Mouse (Mus musculus): ENCODE results near the gene Wfdc6a. TPM values are rescaled to one million over a fixed set of nuclear protein-coding genes. Genes with fewer than 3 reads are reported as not detected.

Gene Wfdc6a
- total RNA-seq, 1 experiment = not detected

DNA sequence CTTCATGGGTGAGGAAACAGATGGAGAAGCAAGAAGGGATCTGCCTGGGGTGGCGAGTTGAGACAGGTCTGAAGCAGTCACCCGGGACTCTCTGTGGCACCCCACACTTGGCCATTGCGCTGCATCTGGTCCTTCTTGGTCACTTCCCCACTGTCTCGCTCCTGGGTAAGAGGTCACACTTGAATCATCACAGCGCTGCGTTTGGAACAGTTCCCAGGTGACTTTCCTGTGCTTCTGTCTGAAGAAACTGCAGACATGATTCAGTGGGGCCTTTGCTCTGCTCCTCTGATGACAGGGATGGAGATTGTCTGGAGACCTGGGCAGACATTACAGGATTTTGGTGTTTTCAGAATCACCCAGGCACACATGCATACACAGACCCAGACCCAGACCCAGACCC, 23.5 kb upstream of the Wfdc6a start:
- H3K27ac ChIP-seq (ENCODE audit: insufficient read depth, low read depth, low read length, poor library complexity, severe bottlenecking) = no peak overlapping the region
- no peaks in the 10 kb centered on the region for H3K36me3 ChIP-seq (ENCODE audit: control insufficient read depth, insufficient read depth, low read length, poor library complexity, severe bottlenecking)
- H3K9me3 ChIP-seq (ENCODE audit: control insufficient read depth, insufficient read depth, low read depth, low read length) = no peaks in the 10 kb centered on the region
- TF ChIP-seq ZC3H11A (IDR thresholded peaks at IDR 0.05; ENCODE audit: borderline replicate concordance, low read depth, low read length) (no peak), MAFK (IDR thresholded peaks at IDR 0.05; ENCODE audit: insufficient read depth, low read depth, low read length) (no peak), HCFC1 (IDR thresholded peaks at IDR 0.05; ENCODE audit: borderline replicate concordance, insufficient read depth, low read length) (no peak), CHD2 (IDR thresholded peaks at IDR 0.05; ENCODE audit: low read depth, low read length) (no peak), ZNF384 (IDR thresholded peaks at IDR 0.05; ENCODE audit: low read depth, low read length) (no peak)
- in situ Hi-C loops (cut with MboI; ENCODE audit: low sequenced_read_pairs in 2 of 2, unreplicated experiment in 2 of 2) = no loop called here
- DNase-seq (ENCODE audit: low read depth, low spot score) = no peak
- peak overlapping the region in 1 of 2 experiments; percentile 14; a peak in 1 of 4 replicates for H3K4me3 ChIP-seq (ENCODE audit: insufficient read depth in 1 of 2, low read depth in 1 of 2, low read length in 2 of 2, poor library complexity in 1 of 2, severe bottlenecking in 1 of 2)
- H3K4me1 ChIP-seq (ENCODE audit: control insufficient read depth in 2 of 2, insufficient read depth in 2 of 2, low read length in 2 of 2, poor library complexity in 1 of 2) = no peaks in the 10 kb centered on the region
- no peak overlapping the region for H3K9ac ChIP-seq (ENCODE audit: insufficient read depth, low read depth, low read length, poor library complexity, severe bottlenecking)

DNA sequence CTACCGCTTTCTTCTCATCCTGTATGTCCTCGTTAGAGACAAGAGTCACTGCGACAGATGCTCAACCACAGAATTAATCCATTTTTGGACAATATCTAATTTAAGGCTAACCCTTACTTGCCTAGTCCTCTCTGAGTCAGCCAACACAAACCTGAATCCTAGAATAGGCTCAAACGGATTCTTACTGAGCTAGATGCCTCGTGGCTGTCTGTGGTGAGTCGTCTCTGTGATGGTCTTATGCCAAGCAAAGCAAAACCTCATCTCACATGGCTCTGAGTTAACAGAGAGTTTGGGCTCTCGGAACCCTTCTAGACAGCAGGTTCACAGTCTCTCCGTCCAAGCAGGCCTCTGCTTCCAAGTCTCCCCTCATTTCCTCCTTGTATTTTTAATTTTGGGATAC, 19.2 kb upstream of the Wfdc6a start:
- no peak for DNase-seq (ENCODE audit: low read depth, low spot score)
- H3K27ac ChIP-seq (ENCODE audit: insufficient read depth, low read depth, low read length, poor library complexity, severe bottlenecking) = no peak overlapping the region
- H3K9me3 ChIP-seq (ENCODE audit: control insufficient read depth, insufficient read depth, low read depth, low read length) = no peaks in the 10 kb centered on the region
- H3K4me3 ChIP-seq (ENCODE audit: insufficient read depth in 1 of 2, low read depth in 1 of 2, low read length in 2 of 2, poor library complexity in 1 of 2, severe bottlenecking in 1 of 2) = no peak overlapping the region
- H3K4me1 ChIP-seq (ENCODE audit: control insufficient read depth in 2 of 2, insufficient read depth in 2 of 2, low read length in 2 of 2, poor library complexity in 1 of 2) = no peaks in the 10 kb centered on the region
- H3K9ac ChIP-seq (ENCODE audit: insufficient read depth, low read depth, low read length, poor library complexity, severe bottlenecking) = no peak overlapping the region
- H3K36me3 ChIP-seq (ENCODE audit: control insufficient read depth, insufficient read depth, low read length, poor library complexity, severe bottlenecking) = no peaks in the 10 kb centered on the region
- no peak for TF ChIP-seq ZC3H11A (IDR thresholded peaks at IDR 0.05; ENCODE audit: borderline replicate concordance, low read depth, low read length)
- no peak for TF ChIP-seq HCFC1 (IDR thresholded peaks at IDR 0.05; ENCODE audit: borderline replicate concordance, insufficient read depth, low read length)
- TF ChIP-seq MAFK (IDR thresholded peaks at IDR 0.05; ENCODE audit: insufficient read depth, low read depth, low read length) = no peak
- TF ChIP-seq ZNF384 (IDR thresholded peaks at IDR 0.05; ENCODE audit: low read depth, low read length) = no peak
- no peak for TF ChIP-seq CHD2 (IDR thresholded peaks at IDR 0.05; ENCODE audit: low read depth, low read length)
- in situ Hi-C loops (cut with MboI; ENCODE audit: low sequenced_read_pairs in 2 of 2, unreplicated experiment in 2 of 2) = no loop called here

DNA sequence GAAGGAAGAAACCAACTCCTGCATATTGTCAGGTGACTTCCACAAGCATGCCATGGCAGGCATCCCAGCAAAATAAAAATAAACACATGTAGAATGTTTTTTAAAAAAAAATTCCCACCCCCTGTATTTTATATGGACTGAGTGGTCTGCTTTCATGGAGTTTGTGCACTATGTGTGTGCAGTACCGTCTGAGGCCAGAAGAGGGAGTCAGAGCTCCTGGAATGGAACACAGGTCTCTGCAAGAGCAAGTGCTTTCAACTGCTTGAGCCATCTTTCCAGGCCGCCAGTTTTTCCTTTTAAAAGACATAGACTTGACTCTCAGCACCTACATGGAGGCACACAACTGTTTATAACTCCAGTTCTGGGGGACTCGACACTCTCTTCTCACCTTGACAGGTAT, 18.2 kb upstream of the Wfdc6a start:
- DNase-seq (ENCODE audit: low read depth, low spot score) = peak; percentile 35
- H3K9ac ChIP-seq (ENCODE audit: insufficient read depth, low read depth, low read length, poor library complexity, severe bottlenecking) = no peak overlapping the region
- no peak overlapping the region for H3K27ac ChIP-seq (ENCODE audit: insufficient read depth, low read depth, low read length, poor library complexity, severe bottlenecking)
- no peaks in the 10 kb centered on the region for H3K9me3 ChIP-seq (ENCODE audit: control insufficient read depth, insufficient read depth, low read depth, low read length)
- no peak for TF ChIP-seq HCFC1 (IDR thresholded peaks at IDR 0.05; ENCODE audit: borderline replicate concordance, insufficient read depth, low read length)
- no peak for TF ChIP-seq CHD2 (IDR thresholded peaks at IDR 0.05; ENCODE audit: low read depth, low read length)
- no peak for TF ChIP-seq MAFK (IDR thresholded peaks at IDR 0.05; ENCODE audit: insufficient read depth, low read depth, low read length)
- no peak for TF ChIP-seq ZC3H11A (IDR thresholded peaks at IDR 0.05; ENCODE audit: borderline replicate concordance, low read depth, low read length)
- TF ChIP-seq ZNF384 (IDR thresholded peaks at IDR 0.05; ENCODE audit: low read depth, low read length) = no peak
- no peak overlapping the region for H3K4me3 ChIP-seq (ENCODE audit: insufficient read depth in 1 of 2, low read depth in 1 of 2, low read length in 2 of 2, poor library complexity in 1 of 2, severe bottlenecking in 1 of 2)
- H3K4me1 ChIP-seq (ENCODE audit: control insufficient read depth in 2 of 2, insufficient read depth in 2 of 2, low read length in 2 of 2, poor library complexity in 1 of 2) = no peaks in the 10 kb centered on the region
- H3K36me3 ChIP-seq (ENCODE audit: control insufficient read depth, insufficient read depth, low read length, poor library complexity, severe bottlenecking) = no peaks in the 10 kb centered on the region
- in situ Hi-C loops (cut with MboI; ENCODE audit: low sequenced_read_pairs in 2 of 2, unreplicated experiment in 2 of 2) = no loop called here

DNA sequence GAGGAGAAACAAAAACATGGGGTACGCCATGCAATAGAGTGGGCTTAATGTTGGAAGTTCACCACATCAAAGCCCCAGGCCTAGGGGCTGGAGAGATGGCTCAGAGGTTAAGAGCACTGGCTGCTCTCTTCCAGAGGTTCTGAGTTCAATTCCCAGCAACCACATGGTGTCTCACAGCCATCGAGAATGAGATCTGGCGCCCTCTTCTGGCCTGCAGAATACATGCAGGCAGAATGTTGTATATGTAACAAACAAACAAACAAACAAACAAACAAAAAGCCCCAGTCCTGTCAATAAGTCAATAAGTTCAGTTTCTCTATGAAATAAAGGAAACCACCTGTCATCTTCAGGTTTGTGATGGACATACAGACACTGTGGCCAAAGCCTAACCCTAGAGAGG, 14.9 kb upstream of the Wfdc6a start:
- H3K36me3 ChIP-seq (ENCODE audit: control insufficient read depth, insufficient read depth, low read length, poor library complexity, severe bottlenecking) = no peaks in the 10 kb centered on the region
- H3K4me3 ChIP-seq (ENCODE audit: insufficient read depth in 1 of 2, low read depth in 1 of 2, low read length in 2 of 2, poor library complexity in 1 of 2, severe bottlenecking in 1 of 2) = no peak overlapping the region
- H3K9me3 ChIP-seq (ENCODE audit: control insufficient read depth, insufficient read depth, low read depth, low read length) = no peaks in the 10 kb centered on the region
- H3K4me1 ChIP-seq (ENCODE audit: control insufficient read depth in 2 of 2, insufficient read depth in 2 of 2, low read length in 2 of 2, poor library complexity in 1 of 2) = no peaks in the 10 kb centered on the region
- in situ Hi-C loops (cut with MboI; ENCODE audit: low sequenced_read_pairs in 2 of 2, unreplicated experiment in 2 of 2) = no loop called here
- TF ChIP-seq HCFC1 (IDR thresholded peaks at IDR 0.05; ENCODE audit: borderline replicate concordance, insufficient read depth, low read length) (no peak), ZC3H11A (IDR thresholded peaks at IDR 0.05; ENCODE audit: borderline replicate concordance, low read depth, low read length) (no peak), ZNF384 (IDR thresholded peaks at IDR 0.05; ENCODE audit: low read depth, low read length) (no peak), CHD2 (IDR thresholded peaks at IDR 0.05; ENCODE audit: low read depth, low read length) (no peak), MAFK (IDR thresholded peaks at IDR 0.05; ENCODE audit: insufficient read depth, low read depth, low read length) (no peak)
- no peak overlapping the region for H3K27ac ChIP-seq (ENCODE audit: insufficient read depth, low read depth, low read length, poor library complexity, severe bottlenecking)
- DNase-seq (ENCODE audit: low read depth, low spot score) = no peak
- H3K9ac ChIP-seq (ENCODE audit: insufficient read depth, low read depth, low read length, poor library complexity, severe bottlenecking) = no peak overlapping the region

DNA sequence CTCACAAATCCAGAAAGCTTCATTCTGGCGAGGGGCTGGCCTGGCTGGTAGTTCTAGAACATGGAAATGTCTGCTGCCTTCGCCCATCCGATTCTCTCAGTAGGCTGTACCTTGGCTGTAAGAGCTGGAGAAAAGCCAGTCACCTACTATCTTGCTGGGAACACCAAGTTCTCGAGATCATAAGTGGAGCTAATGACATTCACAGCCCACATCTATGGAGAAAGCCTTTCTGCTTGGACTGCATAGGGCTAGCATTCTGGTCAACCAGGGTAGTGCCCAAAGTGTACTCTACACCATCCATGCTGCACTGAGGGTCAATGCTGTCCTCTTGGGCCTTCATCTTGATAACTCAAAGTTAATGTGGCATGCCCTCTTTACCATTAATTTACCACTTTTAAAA, 8.2 kb upstream of the Wfdc6a start, which contains the start of gene Eppin:
Gene Eppin (minus strand): TSS at position 101 of the 400 bp plus-strand sequence.
- Histone ChIP-seq H3K27ac (ENCODE audit: insufficient read depth, low read depth, low read length, poor library complexity, severe bottlenecking) (no peak within 1 kb of the TSS), H3K4me3 (ENCODE audit: insufficient read depth in 1 of 2, low read depth in 1 of 2, low read length in 2 of 2, poor library complexity in 1 of 2, severe bottlenecking in 1 of 2) (no peak within 1 kb of the TSS), H3K9me3 (ENCODE audit: control insufficient read depth, insufficient read depth, low read depth, low read length) (no peaks in the 10 kb centered on the region), H3K9ac (ENCODE audit: insufficient read depth, low read depth, low read length, poor library complexity, severe bottlenecking) (no peak within 1 kb of the TSS), H3K36me3 (ENCODE audit: control insufficient read depth, insufficient read depth, low read length, poor library complexity, severe bottlenecking) (no peaks in the 10 kb centered on the region), H3K4me1 (ENCODE audit: control insufficient read depth in 2 of 2, insufficient read depth in 2 of 2, low read length in 2 of 2, poor library complexity in 1 of 2) (0 out of 4 replicates have a peak, but pooled peaks cover 0 to 3% of the 10 kb centered on the region in 2 experiments)
- in situ Hi-C loops (cut with MboI; ENCODE audit: low sequenced_read_pairs in 2 of 2, unreplicated experiment in 2 of 2) = loop anchor here in 1 of 2 experiments (10.0 kb wide), 1 partner anchor 131 kb away; no protein-coding TSS in a partner anchor
- no peak for DNase-seq (ENCODE audit: low read depth, low spot score)
- TF ChIP-seq HCFC1 (IDR thresholded peaks at IDR 0.05; ENCODE audit: borderline replicate concordance, insufficient read depth, low read length) (no peak), ZC3H11A (IDR thresholded peaks at IDR 0.05; ENCODE audit: borderline replicate concordance, low read depth, low read length) (no peak), CHD2 (IDR thresholded peaks at IDR 0.05; ENCODE audit: low read depth, low read length) (no peak), MAFK (IDR thresholded peaks at IDR 0.05; ENCODE audit: insufficient read depth, low read depth, low read length) (no peak), ZNF384 (IDR thresholded peaks at IDR 0.05; ENCODE audit: low read depth, low read length) (no peak)

Data from ES-E14 (cell line).